Mouse (Mus musculus) stomach, embryonic 14.5 days (tissue): ENCODE data around the gene Igdcc4. TPM values are rescaled to one million over a fixed set of nuclear protein-coding genes. Genes with fewer than 3 reads are reported as not detected.
"Not testable (repeated sequence)": the region's sequence is repeated elsewhere in the genome, so short reads cannot be mapped to it uniquely, and the experiment has no call there.

Experiments
- ATAC-seq: fragments of 200-750 bp; cut with Nextera tagmentation; 2 replicates; pipeline ENCODE4 v1.8.0; 2017; ENCODE audit warnings: low read depth, moderate TSS enrichment; ENCODE audit not compliant: insufficient number of reproducible peaks, insufficient read depth, low FRiP score
- H3K27ac ChIP-seq: fragments of 300-500 bp; sonication (generic); 2 replicates; pipeline ENCODE4 v1.5.1; 2014; ENCODE audit warnings: mild to moderate bottlenecking, low read length, moderate library complexity, mixed read lengths
- H3K27me3 ChIP-seq: fragments of 300-500 bp; sonication (generic); 2 replicates; pipeline ENCODE4 v1.6.1; 2014; ENCODE audit warnings: low read length, control low read depth, mixed read lengths; ENCODE audit not compliant: control insufficient read depth, insufficient read depth
- H3K36me3 ChIP-seq: fragments of 300-500 bp; sonication (generic); 2 replicates; pipeline ENCODE4 v1.6.1; 2014; ENCODE audit warnings: mild to moderate bottlenecking, control low read depth, low read length, moderate library complexity, mixed read lengths; ENCODE audit not compliant: control insufficient read depth, insufficient read depth
- H3K4me1 ChIP-seq: fragments of 300-500 bp; sonication (generic); 2 replicates; pipeline ENCODE4 v1.6.1; 2014; ENCODE audit warnings: low read length, control low read depth, mixed read lengths; ENCODE audit not compliant: control insufficient read depth, insufficient read depth
- H3K4me2 ChIP-seq: fragments of 300-500 bp; sonication (generic); replicated peaks from 2 replicates; pipeline ENCODE4 v1.6.1; 2014; ENCODE audit warnings: low read depth, low read length, control low read depth
- H3K4me3 ChIP-seq: fragments of 300-500 bp; sonication (generic); 2 replicates; pipeline ENCODE4 v1.5.1; 2014; ENCODE audit warnings: low read depth, low read length, control low read depth
- H3K9ac ChIP-seq: fragments of 300-500 bp; sonication (generic); replicated peaks from 2 replicates; pipeline ENCODE4 v1.6.1; 2014; ENCODE audit warnings: low read depth, mild to moderate bottlenecking, control low read depth, low read length, moderate library complexity, mixed read lengths
- H3K9me3 ChIP-seq: fragments of 300-500 bp; sonication (generic); 2 replicates; pipeline ENCODE4 v1.6.1; 2016; ENCODE audit warnings: low read depth, low read length, control low read depth; ENCODE audit not compliant: control insufficient read depth
- WGBS: fragments of 180-500 bp; shearing (Covaris S2); extraction: QIAGEN DNeasy Blood & Tissue Kit; methylation state at CpG from one replicate; pipeline ENCODE4 v1.1.7; 2014; 5-methylcytosine and 5-hydroxymethylcytosine counted together
- polyA plus RNA-seq: library from polyadenylated mRNA; unstranded; fragments of >200 nt; fragmentation: Nextera tagmentation; extraction: Ambion mirVana; gene quantifications from 2 replicates; pipeline ENCODE4 v1.2.1, GENCODE M21; 2014

Igdcc4 gene
- polyA plus RNA-seq = 42.4 and 43.3 TPM in 2 replicates

- WGBS = 2% methylated on average over 39 of the region's 76 CpGs
- H3K9me3 ChIP-seq = no peaks in the 10 kb centered on the region
- H3K4me3 ChIP-seq = peak within 1 kb of the TSS; percentile 83
- peak within 1 kb of the TSS; percentile 75 for H3K9ac ChIP-seq
- no peaks in the 10 kb centered on the region for H3K27me3 ChIP-seq
- H3K36me3 ChIP-seq = no peaks in the 10 kb centered on the region
- ATAC-seq = peak; percentile 12; the same call in 1 of the 2 replicates
- H3K27ac ChIP-seq = peak within 1 kb of the TSS; percentile 94
- peaks cover 16% of the 10 kb centered on the region for H3K4me1 ChIP-seq
- peak within 1 kb of the TSS; percentile 88 for H3K4me2 ChIP-seq
These were observed at the start of gene Igdcc4 for GRCm38 (mm10) chr9:65100991-65101685. Igdcc4 (plus strand) TSS chr9:65101486.

- Histone ChIP-seq H3K4me2 (no peak overlapping the region), H3K4me1 (no peaks in the 10 kb centered on the region), H3K4me3 (no peak overlapping the region), H3K9me3 (no peaks in the 10 kb centered on the region), H3K27me3 (no peaks in the 10 kb centered on the region), H3K9ac (no peak overlapping the region), H3K36me3 (peaks cover 64% of the 10 kb centered on the region), H3K27ac (no peak overlapping the region)
- no peak for ATAC-seq
- 91% methylated on average over 7 of the region's 7 CpGs for WGBS
These were observed 37.0 kb upstream of the Igdcc4 start for GRCm38 (mm10) chr9:65064251-65064650.

GRCm38 (mm10) chr9:65070587-65070986 lies 30.7 kb upstream of the Igdcc4 start:
- ATAC-seq = no peak
- Histone ChIP-seq H3K27ac (no peak overlapping the region), H3K9ac (no peak overlapping the region), H3K4me2 (no peak overlapping the region), H3K9me3 (no peaks in the 10 kb centered on the region), H3K4me3 (no peak overlapping the region), H3K4me1 (no peaks in the 10 kb centered on the region), H3K27me3 (no peaks in the 10 kb centered on the region), H3K36me3 (peaks cover 46% of the 10 kb centered on the region)
- WGBS = 85% methylated on average over 3 of the region's 3 CpGs

GRCm38 (mm10) chr9:65073555-65073954 lies 27.7 kb upstream of the Igdcc4 start:
- H3K9ac ChIP-seq = no peak overlapping the region
- no peaks in the 10 kb centered on the region for H3K4me1 ChIP-seq
- H3K27ac ChIP-seq = no peak overlapping the region
- no peaks in the 10 kb centered on the region for H3K9me3 ChIP-seq
- no peak for ATAC-seq
- no peak overlapping the region for H3K4me3 ChIP-seq
- no peaks in the 10 kb centered on the region for H3K27me3 ChIP-seq
- no peak overlapping the region for H3K4me2 ChIP-seq
- WGBS = 69% methylated on average over 9 of the region's 9 CpGs
- peaks cover 43% of the 10 kb centered on the region for H3K36me3 ChIP-seq

GRCm38 (mm10) chr9:65074251-65074650 lies 27.0 kb upstream of the Igdcc4 start:
- Histone ChIP-seq H3K4me1 (no peaks in the 10 kb centered on the region), H3K27me3 (no peaks in the 10 kb centered on the region), H3K36me3 (peaks cover 46% of the 10 kb centered on the region), H3K4me2 (no peak overlapping the region), H3K9me3 (no peaks in the 10 kb centered on the region), H3K27ac (no peak overlapping the region), H3K9ac (no peak overlapping the region), H3K4me3 (no peak overlapping the region)
- WGBS = 89% methylated on average over 15 of the region's 15 CpGs
- ATAC-seq = no peak

GRCm38 (mm10) chr9:65074855-65075493 lies 26.3 kb upstream of the Igdcc4 start:
- no peak overlapping the region for H3K4me3 ChIP-seq
- H3K9ac ChIP-seq = no peak overlapping the region
- H3K27ac ChIP-seq = no peak overlapping the region
- H3K9me3 ChIP-seq = no peaks in the 10 kb centered on the region
- no peaks in the 10 kb centered on the region for H3K4me1 ChIP-seq
- no peak for ATAC-seq
- no peak overlapping the region for H3K4me2 ChIP-seq
- 84% methylated on average over 6 of the region's 6 CpGs for WGBS
- H3K36me3 ChIP-seq = peaks cover 45% of the 10 kb centered on the region
- H3K27me3 ChIP-seq = no peaks in the 10 kb centered on the region

GRCm38 (mm10) chr9:65077536-65077935 lies 23.8 kb upstream of the Igdcc4 start:
- Histone ChIP-seq H3K4me3 (no peak overlapping the region), H3K9ac (no peak overlapping the region), H3K4me1 (no peaks in the 10 kb centered on the region), H3K4me2 (no peak overlapping the region), H3K27ac (no peak overlapping the region), H3K27me3 (no peaks in the 10 kb centered on the region), H3K36me3 (peaks cover 53% of the 10 kb centered on the region), H3K9me3 (no peaks in the 10 kb centered on the region)
- no peak for ATAC-seq
- WGBS = 84% methylated on average over 5 of the region's 5 CpGs

- not testable (repeated sequence) for H3K27ac ChIP-seq, H3K27me3 ChIP-seq, ATAC-seq, H3K4me1 ChIP-seq, H3K9ac ChIP-seq, H3K4me2 ChIP-seq, H3K9me3 ChIP-seq, H3K4me3 ChIP-seq
- H3K36me3 ChIP-seq = peaks cover 48% of the 10 kb centered on the region
- 94% methylated on average over 2 of the region's 2 CpGs for WGBS
These were observed 21.1 kb upstream of the Igdcc4 start for GRCm38 (mm10) chr9:65080141-65080540.
